Mouse (Mus musculus) ES-E14 (cell line): Measurements from ENCODE around the gene Chrm4. TPM values are rescaled to one million over a fixed set of nuclear protein-coding genes. Genes with fewer than 3 reads are reported as not detected.

ENCODE experiments used
- DNase-seq: peaks from one replicate; pipeline ENCODE4 v3.0.0-alpha.2; 2013; ENCODE audit warnings: low read depth, low spot score
- H3K27ac ChIP-seq: 2 replicates; pipeline ENCODE4 v1.5.1; 2012; ENCODE audit warnings: low read depth, mild to moderate bottlenecking, low read length, moderate library complexity, mixed read lengths; ENCODE audit not compliant: poor library complexity, insufficient read depth, severe bottlenecking
- H3K36me3 ChIP-seq: 2 replicates; pipeline ENCODE4 v1.6.1; 2012; ENCODE audit warnings: mild to moderate bottlenecking, low read length, moderate library complexity, mixed read lengths; ENCODE audit not compliant: control insufficient read depth, poor library complexity, insufficient read depth, severe bottlenecking
- H3K4me1 ChIP-seq, 2 experiments: fragments of 150-350 bp in 1 of 2; sonication (generic) in 1 of 2; 2 replicates each; pipeline ENCODE4 v1.6.1; 2012; ENCODE audit warnings: low read length in 2 of 2, mild to moderate bottlenecking in 1 of 2, mixed read lengths in 1 of 2; ENCODE audit not compliant: control insufficient read depth in 2 of 2, insufficient read depth in 2 of 2, poor library complexity in 1 of 2
- H3K4me3 ChIP-seq, 2 experiments: fragments of 150-350 bp in 1 of 2; sonication (generic) in 1 of 2; 2 replicates each; pipeline ENCODE4 v1.5.1; 2012; ENCODE audit warnings: low read length in 2 of 2, low read depth in 1 of 2, mild to moderate bottlenecking in 1 of 2, mixed read lengths in 1 of 2; ENCODE audit not compliant: insufficient read depth in 1 of 2, poor library complexity in 1 of 2, severe bottlenecking in 1 of 2
- H3K9ac ChIP-seq: 2 replicates; pipeline ENCODE4 v1.6.1; 2012; ENCODE audit warnings: low read depth, mild to moderate bottlenecking, low read length, mixed read lengths; ENCODE audit not compliant: poor library complexity, insufficient read depth, severe bottlenecking
- H3K9me3 ChIP-seq: fragments of 150-350 bp; sonication (generic); 2 replicates; pipeline ENCODE4 v1.6.1; 2012; ENCODE audit warnings: low read depth, mild to moderate bottlenecking, low read length; ENCODE audit not compliant: control insufficient read depth, insufficient read depth
- CHD2 ChIP-seq: IDR thresholded peaks from 2 replicates; pipeline ENCODE4 v1.6.1; 2014; ENCODE audit warnings: mild to moderate bottlenecking, low read depth, low read length, inconsistent platforms
- HCFC1 ChIP-seq: IDR thresholded peaks from 2 replicates; pipeline ENCODE4 v1.6.1; 2012; ENCODE audit warnings: low read length, inconsistent platforms, borderline replicate concordance; ENCODE audit not compliant: insufficient read depth
- MAFK ChIP-seq: IDR thresholded peaks from 2 replicates; pipeline ENCODE4 v1.6.1; 2014; ENCODE audit warnings: mild to moderate bottlenecking, low read depth, low read length, inconsistent platforms; ENCODE audit not compliant: insufficient read depth
- ZC3H11A ChIP-seq: IDR thresholded peaks from 2 replicates; pipeline ENCODE4 v1.6.1; 2012; ENCODE audit warnings: low read depth, mild to moderate bottlenecking, inconsistent platforms, low read length, borderline replicate concordance
- ZNF384 ChIP-seq: IDR thresholded peaks from 2 replicates; pipeline ENCODE4 v1.6.1; 2012; ENCODE audit warnings: low read depth, low read length, inconsistent platforms
- in situ Hi-C, 2 experiments: fragments of 600-800 bp; cut with MboI; formaldehyde crosslinking; loops; one replicate each; pipeline ENCODE4 v1.15.1; 2025; ENCODE audit warnings: low sequenced_read_pairs in 2 of 2, inconsistent platforms in 1 of 2; ENCODE audit not compliant: unreplicated experiment in 2 of 2
- total RNA-seq: library from RNA; depleted of rRNA; stranded (reverse); fragments of 300-350 nt; gene quantifications from 2 replicates; pipeline ENCODE4 v1.2.3, GENCODE M21; 2012

Gene Chrm4
- total RNA-seq, 1 experiment = 5.6 TPM

DNA sequence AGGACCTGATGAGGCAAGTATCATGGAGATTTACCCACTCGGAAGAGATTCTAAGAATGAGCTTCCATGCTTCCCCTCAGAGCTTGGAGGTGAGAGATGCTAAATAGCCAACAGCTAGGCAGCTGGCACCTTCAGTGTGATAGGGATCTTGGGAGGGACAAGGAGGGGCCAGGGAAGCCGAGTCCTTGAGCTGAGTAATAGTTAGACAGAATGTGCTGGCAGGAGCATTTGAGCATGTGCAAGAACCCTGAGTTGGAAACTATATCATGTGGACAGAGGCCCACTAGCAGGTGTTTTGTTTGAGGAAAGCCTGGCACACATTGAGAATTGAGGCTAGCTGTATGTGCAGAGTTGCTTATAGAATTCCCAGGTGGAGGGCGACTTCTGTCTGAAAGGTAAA is 14.4 kb upstream of the Chrm4 start:
- H3K9ac ChIP-seq = no peak overlapping the region
- H3K36me3 ChIP-seq = peaks cover 45% of the 10 kb centered on the region
- no peak for DNase-seq
- in situ Hi-C loops = no loop called here
- no peak overlapping the region for H3K4me3 ChIP-seq
- H3K27ac ChIP-seq = no peak overlapping the region
- no peak for TF ChIP-seq ZC3H11A
- no peaks in the 10 kb centered on the region for H3K9me3 ChIP-seq
- H3K4me1 ChIP-seq = no peaks in the 10 kb centered on the region; a peak in 1 of 4 replicates

DNA sequence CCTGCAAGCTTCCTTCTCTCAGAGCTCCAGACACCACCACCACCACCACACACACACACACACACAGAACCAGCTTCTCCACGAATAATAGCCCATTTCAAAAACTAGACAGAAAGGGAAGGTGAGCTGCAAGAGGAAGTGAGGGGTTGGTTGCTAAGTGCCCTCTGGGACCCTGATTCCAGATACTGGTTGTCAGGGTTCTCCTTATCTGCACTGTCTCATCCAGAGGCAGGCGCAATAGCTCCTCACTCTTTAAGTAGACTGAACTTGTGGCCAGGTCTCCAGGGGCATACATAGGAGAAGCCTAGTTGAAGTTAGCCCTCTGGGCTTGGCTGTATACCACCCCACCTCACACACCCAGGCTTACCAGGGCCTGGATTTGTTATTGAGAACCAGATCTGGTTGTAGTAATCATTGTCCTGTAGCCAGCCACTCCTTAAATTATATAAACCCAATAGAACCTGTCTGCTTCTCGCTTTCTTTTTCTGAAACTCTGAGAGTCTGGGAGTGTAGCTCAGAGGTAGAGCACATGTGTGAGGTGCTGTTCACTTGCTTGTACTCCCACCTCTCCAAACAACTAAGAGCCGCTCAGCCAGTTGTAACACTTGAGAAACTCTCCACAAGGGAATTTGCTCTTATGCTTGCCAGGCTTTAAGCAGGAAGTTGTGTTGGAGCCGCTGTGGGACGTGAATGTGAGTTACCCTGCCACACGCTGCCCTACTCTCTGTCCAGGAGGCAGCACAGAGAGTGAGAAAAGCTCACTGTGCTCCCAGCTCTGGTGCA is 13.5 kb upstream of the Chrm4 start:
- Histone ChIP-seq H3K36me3 (peaks cover 53% of the 10 kb centered on the region), H3K9me3 (no peaks in the 10 kb centered on the region), H3K9ac (no peak overlapping the region), H3K4me1 (no peaks in the 10 kb centered on the region; a peak in 1 of 4 replicates), H3K4me3 (no peak overlapping the region), H3K27ac (no peak overlapping the region)
- no peak for DNase-seq
- TF ChIP-seq HCFC1 (no peak), ZC3H11A (no peak), ZNF384 (no peak), CHD2 (no peak), MAFK (no peak)
- in situ Hi-C loops = no loop called here

DNA sequence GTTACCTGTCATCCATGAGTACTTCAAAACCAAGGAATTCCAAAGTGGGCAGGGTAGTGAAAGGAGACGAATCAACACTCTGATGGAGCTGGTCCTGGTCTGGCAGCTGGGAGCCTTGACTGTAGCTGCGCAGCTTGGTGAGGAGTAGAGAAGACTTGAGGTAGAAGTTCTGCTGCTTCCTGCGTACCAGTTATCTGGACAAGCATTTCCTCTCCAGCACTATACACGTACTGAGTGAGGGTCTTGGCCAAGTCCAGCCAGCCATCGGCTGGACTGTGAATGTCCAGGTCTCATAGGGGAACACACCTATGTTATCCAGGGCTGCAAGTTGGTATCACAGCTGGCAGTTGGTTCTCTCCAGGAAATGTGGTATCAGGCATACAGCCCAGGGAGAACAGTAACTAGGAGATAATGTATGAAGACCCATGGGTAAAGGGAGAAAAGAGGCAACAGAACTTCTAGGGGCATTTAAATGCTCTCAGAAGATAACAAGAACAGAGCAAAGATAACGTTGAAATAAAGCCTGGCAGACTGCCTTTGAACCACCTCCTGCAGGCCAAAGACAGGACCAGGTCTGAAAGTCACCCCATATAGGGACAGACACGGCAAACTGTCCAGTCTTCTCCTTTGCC is 10.6 kb upstream of the Chrm4 start:
- Histone ChIP-seq H3K9me3 (no peaks in the 10 kb centered on the region), H3K4me3 (no peak overlapping the region), H3K36me3 (peaks cover 40% of the 10 kb centered on the region), H3K27ac (no peak overlapping the region), H3K9ac (no peak overlapping the region), H3K4me1 (peaks cover 0 to 5% of the 10 kb centered on the region in 2 experiments; a peak in 1 of 4 replicates)
- in situ Hi-C loops = no loop called here
- TF ChIP-seq ZC3H11A (no peak), ZNF384 (no peak), CHD2 (no peak), MAFK (no peak), HCFC1 (no peak)
- DNase-seq = no peak

DNA sequence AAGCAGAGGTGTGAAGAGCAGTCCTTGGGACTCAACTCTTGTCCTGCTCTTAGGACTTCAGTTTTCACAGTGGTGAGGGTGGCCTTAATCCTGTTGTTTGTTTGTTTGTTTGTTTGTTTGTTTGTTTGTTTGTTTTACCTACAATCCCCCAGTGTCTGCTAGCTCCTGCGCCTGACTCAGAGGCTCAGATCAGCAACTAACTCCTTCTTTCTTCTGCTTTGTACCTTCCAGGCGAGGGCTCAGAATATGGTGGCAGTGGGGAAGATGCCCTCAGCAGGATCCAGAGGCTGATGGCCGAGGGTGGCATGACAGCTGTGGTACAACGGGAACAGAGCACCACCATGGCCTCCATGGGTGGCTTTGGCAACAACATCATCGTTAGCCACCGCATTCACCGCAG is 10.0 kb upstream of the Chrm4 start:
- no peak overlapping the region for H3K4me3 ChIP-seq
- no peak for DNase-seq
- no peak overlapping the region for H3K27ac ChIP-seq
- TF ChIP-seq HCFC1 (no peak), ZC3H11A (no peak), CHD2 (no peak), ZNF384 (no peak), MAFK (no peak)
- in situ Hi-C loops = no loop called here
- peaks cover 0 to 6% of the 10 kb centered on the region in 2 experiments; a peak in 1 of 4 replicates for H3K4me1 ChIP-seq
- no peaks in the 10 kb centered on the region for H3K9me3 ChIP-seq
- peaks cover 34% of the 10 kb centered on the region for H3K36me3 ChIP-seq
- H3K9ac ChIP-seq = no peak overlapping the region
